Mouse (Mus musculus) MEL (cell line): ENCODE measurements around the gene Sik3. TPM values are rescaled to one million over a fixed set of nuclear protein-coding genes. Genes with fewer than 3 reads are reported as not detected.
A peak's percentile ranks its signal among the peaks of the same experiment; 100 is the strongest.
"Not testable (repeated sequence)": the region's sequence is repeated elsewhere in the genome, so short reads cannot be mapped to it uniquely, and the experiment has no call there.

ENCODE experiments used
- DNase-seq: peaks from one replicate; pipeline ENCODE4 v3.0.0; 2011; ENCODE audit warnings: low read depth, low spot score
- H3K27ac ChIP-seq: 2 replicates; pipeline ENCODE4 v1.5.1; 2012; ENCODE audit warnings: low read depth, mild to moderate bottlenecking, control low read depth, low read length, moderate library complexity; ENCODE audit not compliant: control insufficient read depth
- H3K27me3 ChIP-seq, 2 experiments: fragments of 150-350 bp in 1 of 2; sonication (generic) in 1 of 2; 2 replicates each; pipeline ENCODE4 v1.6.1; 2012; ENCODE audit warnings: low read length in 2 of 2, mild to moderate bottlenecking in 2 of 2, improper control_type of control experiment in 1 of 2, moderate library complexity in 1 of 2; ENCODE audit not compliant: insufficient read depth in 2 of 2, control insufficient read depth in 1 of 2
- H3K36me3 ChIP-seq, 2 experiments: 2 replicates each; pipeline ENCODE4 v1.6.1; 2012 to 2014; ENCODE audit warnings: low read length in 2 of 2, improper control_type of control experiment in 1 of 2, inconsistent platforms in 1 of 2, mild to moderate bottlenecking in 1 of 2; ENCODE audit not compliant: insufficient read depth in 2 of 2, control insufficient read depth in 1 of 2
- H3K4me1 ChIP-seq, 2 experiments: fragments of 150-350 bp in 1 of 2; sonication (generic) in 1 of 2; 2 replicates each; pipeline ENCODE4 v1.6.1; 2012; ENCODE audit warnings: low read length in 2 of 2, improper control_type of control experiment in 1 of 2, mild to moderate bottlenecking in 1 of 2; ENCODE audit not compliant: insufficient read depth in 2 of 2, control insufficient read depth in 1 of 2
- H3K4me3 ChIP-seq, 2 experiments: fragments of 150-350 bp in 1 of 2; sonication (generic) in 1 of 2; 2 replicates each; pipeline ENCODE4 v1.5.1; 2012; ENCODE audit warnings: low read depth in 2 of 2, low read length in 2 of 2, mild to moderate bottlenecking in 2 of 2, moderate library complexity in 2 of 2, control low read depth in 1 of 2, improper control_type of control experiment in 1 of 2; ENCODE audit not compliant: control insufficient read depth in 1 of 2, insufficient read depth in 1 of 2
- H3K79me2 ChIP-seq: 2 replicates; pipeline ENCODE4 v1.6.1; 2012; ENCODE audit warnings: mild to moderate bottlenecking, low read length, moderate library complexity; ENCODE audit not compliant: control insufficient read depth, poor library complexity, insufficient read depth
- H3K9ac ChIP-seq: 2 replicates; pipeline ENCODE4 v1.6.1; 2012; ENCODE audit warnings: low read depth, mild to moderate bottlenecking, control low read depth, low read length, moderate library complexity; ENCODE audit not compliant: control insufficient read depth, poor library complexity, severe bottlenecking
- H3K9me3 ChIP-seq: fragments of 150-350 bp; sonication (generic); replicated peaks from 2 replicates; pipeline ENCODE4 v1.6.1; 2012; ENCODE audit warnings: mild to moderate bottlenecking, low read length, improper control_type of control experiment, moderate library complexity; ENCODE audit not compliant: insufficient read depth
- CHD1 ChIP-seq: IDR thresholded peaks from 2 replicates; pipeline ENCODE4 v1.6.1; 2012; ENCODE audit warnings: low read depth, mild to moderate bottlenecking, inconsistent platforms, low read length, improper control_type of control experiment
- CTCF ChIP-seq, 3 experiments: IDR thresholded peaks in 2 of 3; conservative IDR thresholded peaks in 1 of 3; 2 replicates each; pipeline ENCODE4 v1.5.1; 2011 to 2012; ENCODE audit warnings: low read length in 3 of 3, low read depth in 2 of 3, mild to moderate bottlenecking in 2 of 3, improper control_type of control experiment in 1 of 3, inconsistent platforms in 1 of 3, mixed read lengths in 1 of 3, moderate library complexity in 1 of 3; ENCODE audit not compliant: control insufficient read depth in 1 of 3, insufficient read depth in 1 of 3, poor library complexity in 1 of 3, severe bottlenecking in 1 of 3
- ELF1 ChIP-seq: IDR thresholded peaks from 2 replicates; pipeline ENCODE4 v1.6.1; 2014; ENCODE audit warnings: low read depth, mild to moderate bottlenecking, inconsistent platforms, low read length, improper control_type of control experiment, moderate library complexity
- ETS1 ChIP-seq: IDR thresholded peaks from 2 replicates; pipeline ENCODE4 v1.6.1; 2012; ENCODE audit warnings: low read depth, mild to moderate bottlenecking, inconsistent platforms, low read length, improper control_type of control experiment, moderate library complexity
- MAFK ChIP-seq: IDR thresholded peaks from 2 replicates; pipeline ENCODE4 v1.6.1; 2011; ENCODE audit warnings: low read depth, mild to moderate bottlenecking, low read length, improper control_type of control experiment, borderline replicate concordance
- MAZ ChIP-seq: IDR thresholded peaks from 2 replicates; pipeline ENCODE4 v1.6.1; 2012; ENCODE audit warnings: low read depth, mild to moderate bottlenecking, inconsistent platforms, low read length, improper control_type of control experiment
- MEF2A ChIP-seq: IDR thresholded peaks from 2 replicates; pipeline ENCODE4 v1.6.1; 2014; ENCODE audit warnings: low read depth, mild to moderate bottlenecking, inconsistent platforms, low read length, improper control_type of control experiment; ENCODE audit not compliant: poor library complexity, insufficient replicate concordance, severe bottlenecking; ENCODE audit errors: extremely low read depth
- MXI1 ChIP-seq: IDR thresholded peaks from 2 replicates; pipeline ENCODE4 v1.6.1; 2011; ENCODE audit warnings: mild to moderate bottlenecking, low read depth, low read length, improper control_type of control experiment
- MYB ChIP-seq: IDR thresholded peaks from 2 replicates; pipeline ENCODE4 v1.6.1; 2011; ENCODE audit warnings: mild to moderate bottlenecking, low read depth, low read length, improper control_type of control experiment
- MYC ChIP-seq: IDR thresholded peaks from 2 replicates; pipeline ENCODE4 v1.6.1; 2011; ENCODE audit warnings: low read depth, mild to moderate bottlenecking, low read length, improper control_type of control experiment, moderate library complexity
- RAD21 ChIP-seq: IDR thresholded peaks from 2 replicates; pipeline ENCODE4 v1.6.1; 2011; ENCODE audit warnings: mild to moderate bottlenecking, low read depth, low read length, improper control_type of control experiment
- TAL1 ChIP-seq: IDR thresholded peaks from 2 replicates; pipeline ENCODE4 v1.6.1; 2012; ENCODE audit warnings: mild to moderate bottlenecking, inconsistent platforms, low read length, moderate library complexity, mixed read lengths
- ZMIZ1 ChIP-seq: IDR thresholded peaks from 2 replicates; pipeline ENCODE4 v1.6.1; 2012; ENCODE audit warnings: low read depth, mild to moderate bottlenecking, inconsistent platforms, low read length, improper control_type of control experiment, moderate library complexity
- ZNF384 ChIP-seq: IDR thresholded peaks from 2 replicates; pipeline ENCODE4 v1.6.1; 2012; ENCODE audit warnings: low read depth, mild to moderate bottlenecking, inconsistent platforms, low read length, improper control_type of control experiment
- polyA plus RNA-seq, 2 experiments: library from polyadenylated mRNA; stranded (reverse) in 1 of 2; unstranded in 1 of 2; fragments of >175 nt in 1 of 2; fragments of >200 nt in 1 of 2; gene quantifications; 2 replicates each; pipeline versions ENCODE4 v1.2.1 to v1.2.4; 2012; ENCODE audit warnings: low replicate concordance in 2 of 2, low read depth in 1 of 2; ENCODE audit not compliant: insufficient read length in 2 of 2, insufficient read depth in 1 of 2, missing spikeins in 1 of 2
- total RNA-seq: library from RNA; depleted of rRNA; stranded (reverse); fragments of 300-350 nt; gene quantifications from 2 replicates; pipeline ENCODE4 v1.2.3, GENCODE M21; 2012

The Sik3 gene
- total and polyA plus RNA-seq, 3 experiments: 78.7 to 111 TPM; not detected in 1

DNA sequence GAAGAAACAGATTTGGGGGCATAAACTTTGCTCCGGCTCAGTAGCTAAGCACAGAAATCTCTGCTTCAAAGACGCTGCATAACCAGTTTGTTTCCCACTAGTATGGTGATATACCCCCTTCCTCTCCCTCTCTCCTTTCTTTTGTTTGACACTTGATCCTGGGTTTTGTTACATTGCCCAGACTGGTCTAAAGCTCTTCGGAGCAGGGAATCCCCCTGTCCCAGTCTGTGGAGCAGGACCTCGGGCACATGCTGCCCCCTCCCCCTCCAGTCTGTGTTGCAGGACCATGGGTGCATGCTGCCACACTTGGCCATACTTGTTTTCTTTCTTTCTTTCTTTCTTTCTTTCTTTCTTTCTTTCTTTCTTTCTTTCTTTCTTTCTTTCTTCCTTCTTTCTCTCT, 77.4 kb downstream of the Sik3 start:
- H3K9ac ChIP-seq: no peak overlapping the region
- peaks cover 0 to 6% of the 10 kb centered on the region in 2 experiments for H3K36me3 ChIP-seq
- no peaks in the 10 kb centered on the region for H3K27me3 ChIP-seq
- no peak overlapping the region for H3K4me3 ChIP-seq
- TF ChIP-seq ELF1 (no peak), MXI1 (no peak), RAD21 (no peak), ETS1 (no peak), MEF2A (no peak), MYC (no peak), ZMIZ1 (no peak), MAFK (no peak), MAZ (no peak), CHD1 (no peak), MYB (no peak)
- H3K9me3 ChIP-seq: no peaks in the 10 kb centered on the region
- no peak overlapping the region for H3K27ac ChIP-seq
- peaks cover 3 to 7% of the 10 kb centered on the region in 2 experiments for H3K4me1 ChIP-seq
- H3K79me2 ChIP-seq: peaks cover 46% of the 10 kb centered on the region
- DNase-seq: no peak

DNA sequence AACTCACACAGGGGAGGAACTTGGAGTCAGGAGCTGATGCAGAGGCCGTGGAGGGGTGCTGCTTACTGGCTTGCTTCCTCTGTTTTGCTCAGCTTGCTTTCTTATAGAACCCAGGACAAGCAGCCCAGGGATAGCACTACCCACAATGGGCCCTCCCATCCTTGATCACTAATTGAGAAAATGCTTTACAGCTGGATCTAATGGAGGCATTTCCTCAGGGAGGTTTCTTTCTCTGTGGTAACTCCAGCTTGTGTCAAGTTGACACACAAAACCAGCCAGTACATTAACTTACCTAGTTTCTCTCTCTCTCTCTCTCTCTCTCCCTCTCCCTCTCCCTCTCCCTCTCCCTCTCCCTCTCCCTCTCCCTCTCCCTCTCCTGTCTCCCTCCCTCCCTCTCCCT, 78.5 kb downstream of the Sik3 start:
- H3K4me1 ChIP-seq, H3K27ac ChIP-seq, H3K36me3 ChIP-seq, H3K27me3 ChIP-seq, H3K9me3 ChIP-seq, H3K4me3 ChIP-seq, H3K9ac ChIP-seq: not testable (repeated sequence)
- DNase-seq: peak; percentile 64
- H3K79me2 ChIP-seq: peaks cover 44% of the 10 kb centered on the region

DNA sequence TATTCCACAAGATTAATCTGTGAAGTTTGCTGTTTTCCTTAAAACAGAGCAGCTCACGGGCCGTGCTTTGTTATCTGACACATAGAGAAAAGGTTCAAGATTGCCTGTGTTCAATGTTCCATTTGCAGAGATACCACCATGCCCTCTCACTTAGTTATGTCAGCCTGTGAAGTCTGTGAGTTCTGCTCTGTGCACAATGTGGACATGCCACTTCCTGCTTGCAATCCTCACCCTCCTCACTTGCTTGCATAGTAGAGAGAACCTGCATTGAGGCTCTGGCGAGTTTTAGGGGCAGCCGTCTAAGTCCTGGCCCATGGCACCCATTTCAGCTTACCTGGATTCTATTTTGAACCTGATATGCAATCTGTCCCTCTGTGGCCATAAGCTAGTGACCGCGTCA, 80.0 kb downstream of the Sik3 start:
- H3K36me3 ChIP-seq: peaks cover 0 to 11% of the 10 kb centered on the region in 2 experiments
- no peak overlapping the region for H3K27ac ChIP-seq
- H3K9me3 ChIP-seq: no peaks in the 10 kb centered on the region
- H3K4me3 ChIP-seq: no peak overlapping the region
- DNase-seq: no peak
- peaks cover 37% of the 10 kb centered on the region for H3K79me2 ChIP-seq
- no peak for TF ChIP-seq ETS1
- no peak for TF ChIP-seq CTCF (IDR thresholded peaks at IDR 0.05 in 2 of 3, conservative IDR thresholded peaks at IDR 0.05 in 1 of 3; ENCODE audit: control insufficient read depth in 1 of 3, insufficient read depth in 1 of 3, low read depth in 2 of 3, low read length in 3 of 3, poor library complexity in 1 of 3, severe bottlenecking in 1 of 3)
- no peak for TF ChIP-seq TAL1
- no peak for TF ChIP-seq ZNF384
- no peaks in the 10 kb centered on the region for H3K27me3 ChIP-seq
- H3K9ac ChIP-seq: no peak overlapping the region
- H3K4me1 ChIP-seq: peaks cover 3 to 19% of the 10 kb centered on the region in 2 experiments
